Mouse (Mus musculus) heart, postnatal 0 days (tissue): ENCODE data around the gene Gtf2h5. TPM values are rescaled to one million over a fixed set of nuclear protein-coding genes. Genes with fewer than 3 reads are reported as not detected.

ENCODE experiments used
- ATAC-seq: fragments of 200-750 bp; cut with Nextera tagmentation; 2 replicates; pipeline ENCODE4 v1.8.0; 2017; ENCODE audit warnings: low read depth, moderate number of reproducible peaks, moderate library complexity; ENCODE audit not compliant: insufficient read depth
- DNase-seq: peaks from one replicate; pipeline ENCODE4 v3.0.0-alpha.2; 2016; ENCODE audit warnings: low spot score
- H3K27ac ChIP-seq: fragments of 300-500 bp; sonication (generic); 2 replicates; pipeline ENCODE4 v1.5.1; 2014; ENCODE audit warnings: low read depth, mild to moderate bottlenecking
- H3K27me3 ChIP-seq: fragments of 300-500 bp; sonication (generic); 2 replicates; pipeline ENCODE4 v1.6.1; 2014; ENCODE audit warnings: low read length, mixed read lengths; ENCODE audit not compliant: control insufficient read depth, insufficient read depth
- H3K36me3 ChIP-seq: fragments of 300-500 bp; sonication (generic); replicated peaks from 2 replicates; pipeline ENCODE4 v1.6.1; 2014; ENCODE audit warnings: low read length, mixed read lengths; ENCODE audit not compliant: control insufficient read depth, insufficient read depth
- H3K4me1 ChIP-seq: fragments of 300-500 bp; sonication (generic); 2 replicates; pipeline ENCODE4 v1.6.1; 2014; ENCODE audit warnings: antibody characterized with exemption; ENCODE audit not compliant: control insufficient read depth, insufficient read depth
- H3K4me2 ChIP-seq: fragments of 300-500 bp; sonication (generic); 2 replicates; pipeline ENCODE4 v1.6.1; 2014; ENCODE audit warnings: low read depth, mild to moderate bottlenecking, low read length, moderate library complexity
- H3K4me3 ChIP-seq: fragments of 300-500 bp; sonication (generic); 2 replicates; pipeline ENCODE4 v1.5.1; 2014; ENCODE audit warnings: low read depth, low read length
- H3K9ac ChIP-seq: fragments of 300-500 bp; sonication (generic); replicated peaks from 2 replicates; pipeline ENCODE4 v1.6.1; 2014; ENCODE audit warnings: low read depth, low read length, mixed read lengths
- H3K9me3 ChIP-seq: fragments of 300-500 bp; sonication (generic); replicated peaks from 2 replicates; pipeline ENCODE4 v1.6.1; 2016; ENCODE audit warnings: low read length; ENCODE audit not compliant: control insufficient read depth
- CTCF ChIP-seq: IDR thresholded peaks from 2 replicates; pipeline ENCODE4 v1.5.1; 2016; ENCODE audit warnings: antibody characterized with exemption, control low read depth, low read depth
- EP300 ChIP-seq: IDR thresholded peaks from 2 replicates; pipeline ENCODE4 v1.6.1; 2016; ENCODE audit warnings: antibody characterized with exemption, low read depth
- WGBS: fragments of 180-500 bp; shearing (Covaris S2); extraction: QIAGEN DNeasy Blood & Tissue Kit; methylation state at CpG from one replicate; pipeline ENCODE4 v1.1.7; 2014; 5-methylcytosine and 5-hydroxymethylcytosine counted together
- microRNA-seq: library from miRNA; unstranded; fragments of <30 nt; microRNA quantifications from one replicate; pipeline ENCODE4, GENCODE M21; 2016
- polyA plus RNA-seq: library from polyadenylated mRNA; unstranded; fragments of >200 nt; fragmentation: Nextera tagmentation; extraction: Ambion mirVana; gene quantifications from 2 replicates; pipeline ENCODE4 v1.2.1, GENCODE M21; 2015
- total RNA-seq: library from RNA; depleted of rRNA; stranded (reverse); fragments of >200 nt; gene quantifications from 2 replicates; pipeline ENCODE4 v1.2.3, GENCODE M21; 2014; ENCODE audit warnings: low replicate concordance; rRNA removed

Gene Gtf2h5
- total and polyA plus RNA-seq, 2 experiments from 2014 or later: 43.4 to 169 TPM

- no peaks in the 10 kb centered on the region for H3K27me3 ChIP-seq
- no peak for ATAC-seq
- WGBS: 90% methylated on average over 4 of the region's 4 CpGs
Observed at GRCm38 (mm10) chr17:6123776-6124175, 44.2 kb downstream of the Gtf2h5 start.

GRCm38 (mm10) chr17:6125441-6125840 lies 45.9 kb downstream of the Gtf2h5 start:
- H3K9me3 ChIP-seq: no peaks in the 10 kb centered on the region
- H3K4me2 ChIP-seq: no peak overlapping the region
- 89% methylated on average over 3 of the region's 3 CpGs for WGBS
- no peak overlapping the region for H3K4me3 ChIP-seq
- no peak overlapping the region for H3K27ac ChIP-seq
- H3K36me3 ChIP-seq: peaks cover 11% of the 10 kb centered on the region
- no peaks in the 10 kb centered on the region for H3K27me3 ChIP-seq
- DNase-seq (no peak), ATAC-seq (no peak)
- H3K4me1 ChIP-seq: no peaks in the 10 kb centered on the region; the same call in 1 of the 2 replicates
- H3K9ac ChIP-seq: no peak overlapping the region
- TF ChIP-seq EP300 (no peak), CTCF (no peak)

More at GRCm38 (mm10) chr17:6123776-6124175, 44.2 kb downstream of the Gtf2h5 start:
- peaks cover 11% of the 10 kb centered on the region for H3K36me3 ChIP-seq
- no peaks in the 10 kb centered on the region for H3K9me3 ChIP-seq
- H3K27ac ChIP-seq: no peak overlapping the region
- H3K4me3 ChIP-seq: no peak overlapping the region
- no peak overlapping the region for H3K4me2 ChIP-seq
- TF ChIP-seq EP300 (no peak), CTCF (no peak)
- DNase-seq: no peak
- no peaks in the 10 kb centered on the region; the same call in 1 of the 2 replicates for H3K4me1 ChIP-seq
- H3K9ac ChIP-seq: no peak overlapping the region

- Histone ChIP-seq H3K9me3 (no peaks in the 10 kb centered on the region), H3K4me2 (no peak overlapping the region), H3K9ac (no peak overlapping the region), H3K4me1 (no peaks in the 10 kb centered on the region; the same call in 1 of the 2 replicates), H3K4me3 (no peak overlapping the region), H3K27me3 (no peaks in the 10 kb centered on the region), H3K36me3 (no peaks in the 10 kb centered on the region; the same call in 1 of the 2 replicates), H3K27ac (no peak overlapping the region)
- no peak for DNase-seq
- no peak for ATAC-seq
- TF ChIP-seq EP300: no peak
- WGBS: 23% methylated on average over 3 of the region's 3 CpGs
Observed at GRCm38 (mm10) chr17:6128039-6128438, 48.5 kb downstream of the Gtf2h5 start.

GRCm38 (mm10) chr17:6129361-6129760 lies 49.8 kb downstream of the Gtf2h5 start:
- Histone ChIP-seq H3K4me2 (no peak overlapping the region), H3K4me1 (no peaks in the 10 kb centered on the region; the same call in 1 of the 2 replicates), H3K4me3 (no peak overlapping the region), H3K27me3 (no peaks in the 10 kb centered on the region), H3K9me3 (no peaks in the 10 kb centered on the region), H3K36me3 (no peaks in the 10 kb centered on the region; the same call in 1 of the 2 replicates), H3K27ac (no peak overlapping the region), H3K9ac (no peak overlapping the region)
- no peak for ATAC-seq
- TF ChIP-seq CTCF (no peak), EP300 (no peak)
- no peak for DNase-seq
- 80% methylated on average over 4 of the region's 4 CpGs for WGBS

- ATAC-seq: no peak
Observed at GRCm38 (mm10) chr17:6131083-6131482, 51.5 kb downstream of the Gtf2h5 start.

More at GRCm38 (mm10) chr17:6131083-6131482, 51.5 kb downstream of the Gtf2h5 start:
- no peak for DNase-seq
- H3K27ac ChIP-seq: no peak overlapping the region
- WGBS: 93% methylated on average over 3 of the region's 3 CpGs
- TF ChIP-seq EP300 (no peak), CTCF (no peak)
- no peak overlapping the region for H3K4me2 ChIP-seq
- no peak overlapping the region for H3K9ac ChIP-seq
- no peaks in the 10 kb centered on the region for H3K9me3 ChIP-seq
- H3K36me3 ChIP-seq: no peaks in the 10 kb centered on the region
- H3K4me3 ChIP-seq: no peak overlapping the region
- H3K27me3 ChIP-seq: no peaks in the 10 kb centered on the region
- H3K4me1 ChIP-seq: no peaks in the 10 kb centered on the region; the same call in 1 of the 2 replicates

Small RNA genes within 50 kb of the gene (microRNA-seq; reads per million reads assigned to microRNA genes)
- gene Gm22774: not detected

Other genes with a start within 250 kb of the Gtf2h5 start
- gene Snx9, start 238.5 kb upstream of the Gtf2h5 start, total RNA-seq: 21.0 and 25.7 TPM in 2 replicates
- gene Snx9, start 238.5 kb upstream of the Gtf2h5 start, polyA plus RNA-seq: 16.0 and 16.6 TPM in 2 replicates
- gene Synj2, start 138.5 kb upstream of the Gtf2h5 start, total RNA-seq: 14.7 and 15.9 TPM in 2 replicates
- gene Synj2, start 138.5 kb upstream of the Gtf2h5 start, polyA plus RNA-seq: 4.1 and 4.8 TPM in 2 replicates
- 4.2 and 6.8 TPM in 2 replicates for gene Serac1, start within 50 bp of the Gtf2h5 start, total RNA-seq
- gene Serac1, start within 50 bp of the Gtf2h5 start, polyA plus RNA-seq: 4.2 and 5.5 TPM in 2 replicates
- gene Tulp4, start 26.7 kb downstream of the Gtf2h5 start, total RNA-seq: 45.2 and 53.1 TPM in 2 replicates
- gene Tulp4, start 26.7 kb downstream of the Gtf2h5 start, polyA plus RNA-seq: 33.3 and 36.0 TPM in 2 replicates
- gene Tmem181a, start 177.1 kb downstream of the Gtf2h5 start, total RNA-seq: 10.0 and 17.9 TPM in 2 replicates
- 10.0 and 12.0 TPM in 2 replicates for gene Tmem181a, start 177.1 kb downstream of the Gtf2h5 start, polyA plus RNA-seq
- gene Dynlt1a, start 237.7 kb downstream of the Gtf2h5 start, total RNA-seq: 3.9 and 6.0 TPM in 2 replicates
- 6.6 and 7.7 TPM in 2 replicates for gene Dynlt1a, start 237.7 kb downstream of the Gtf2h5 start, polyA plus RNA-seq